Mouse (Mus musculus) adrenal gland, postnatal 25 days (tissue): ENCODE results near the gene AI987944. TPM values are rescaled to one million over a fixed set of nuclear protein-coding genes. Genes with fewer than 3 reads are reported as not detected.
A peak's percentile ranks its signal among the peaks of the same experiment; 100 is the strongest.

Experiments
- DNase-seq: peaks from one replicate; pipeline ENCODE4 v3.0.0; 2021; ENCODE audit warnings: mixed read lengths
- long read RNA-seq: library from polyadenylated mRNA; stranded (forward); transcript quantifications from one replicate; pipeline ENCODE4 v2.0.0, GENCODE M21; 2021
- total RNA-seq: library from RNA; stranded (reverse); gene quantifications from 2 replicates; pipeline ENCODE4 v1.2.3, GENCODE M21; 2021

AI987944 gene
- total RNA-seq: 14.5 and 16.8 TPM in 2 replicates
- long read RNA-seq, transcript AI987944-201 (4 exons, 2,671 nt): minor isoform, 8 of 23 reads
- long read RNA-seq, transcript AI987944-202 (5 exons, 2,071 nt): major isoform, 13 of 23 reads
- long read RNA-seq, partial matches to known transcripts: 0 of 23 reads
- long read RNA-seq, other reads (novel, unspliced or antisense): 2 of 23 reads

DNA sequence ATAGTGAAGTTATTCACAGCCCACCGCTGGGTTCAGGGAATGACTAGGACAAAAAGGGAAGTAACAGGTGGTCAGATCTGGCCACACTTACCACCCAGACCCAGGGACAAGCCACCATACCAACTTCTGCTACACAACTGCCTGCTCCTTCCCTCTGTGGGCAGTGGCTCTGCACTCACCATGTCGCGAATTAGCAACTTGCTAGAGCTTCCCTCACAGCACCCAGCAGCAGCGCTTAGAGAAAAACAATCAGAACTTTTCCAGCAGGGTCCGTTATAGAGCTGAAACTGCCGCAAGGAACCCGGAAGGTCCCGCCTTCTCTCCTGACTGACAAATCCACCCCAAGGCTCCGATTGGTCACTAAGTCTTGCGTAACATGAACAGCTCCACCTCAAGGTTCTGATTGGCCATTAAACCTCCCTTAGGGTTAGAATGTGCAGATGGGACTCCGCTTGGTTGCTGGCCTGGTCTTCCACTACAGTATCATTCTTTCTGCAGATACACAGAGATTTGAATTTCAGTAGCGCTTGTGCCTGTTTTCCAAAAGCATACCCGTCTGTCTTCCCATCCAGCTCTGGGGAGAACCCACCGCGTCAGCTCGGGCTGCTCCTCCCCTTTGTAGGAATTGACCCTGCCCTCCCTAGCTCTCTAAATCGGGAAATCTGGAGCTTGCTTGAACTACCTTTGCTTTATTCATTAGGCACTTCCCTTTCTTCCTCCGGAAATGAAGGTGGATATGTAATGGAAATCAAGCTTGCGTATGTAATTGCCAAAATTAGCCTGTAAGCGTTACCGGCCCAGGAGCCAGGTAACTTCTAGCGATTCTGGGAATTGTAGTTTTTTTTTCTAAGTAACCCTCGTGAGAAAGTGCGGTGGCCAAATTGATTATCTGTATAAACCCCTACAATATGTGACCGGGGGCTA is at the start of gene AI987944:
Gene AI987944, minus strand, starts transcription at position 332 of the 924 bp plus-strand sequence.
- peak; percentile 68 for DNase-seq

DNA sequence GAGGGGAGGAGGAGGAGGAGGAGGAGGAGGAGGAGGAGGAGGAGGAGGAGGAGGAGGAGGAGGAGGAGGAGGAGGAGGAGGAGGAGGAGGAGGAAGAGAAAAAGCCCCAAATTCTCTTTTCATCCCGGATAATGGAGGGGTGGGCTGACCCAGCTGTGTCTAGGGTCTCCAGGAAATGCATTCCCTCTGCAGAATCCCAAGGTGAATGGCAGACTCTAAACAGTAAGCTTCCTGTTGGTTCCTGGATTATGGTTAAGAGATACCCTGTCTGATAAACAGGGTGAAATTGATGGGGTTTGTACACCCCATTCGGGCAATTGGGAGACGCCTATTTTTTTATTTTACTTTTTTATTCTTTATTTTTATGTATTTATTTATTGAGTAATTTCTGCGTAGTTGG is 951 bp upstream of the AI987944 start:
- no peak for DNase-seq

Other genes with a start within 250 kb of the AI987944 start
- not detected in 2 replicates for gene Gm5592, start 239.5 kb downstream of the AI987944 start, total RNA-seq
- gene Vmn2r57, start 55.3 kb upstream of the AI987944 start, total RNA-seq: 0.19 and 0.39 TPM in 2 replicates
- 0.12 and 0.38 TPM in 2 replicates for gene Gm20449, start 106.0 kb upstream of the AI987944 start, total RNA-seq
- gene AW146154, start 106.5 kb upstream of the AI987944 start, total RNA-seq: 13.1 and 14.4 TPM in 2 replicates
- gene Gm6871, start 180.3 kb upstream of the AI987944 start, total RNA-seq: 0.73 TPM in 1 of 2 replicates, not detected in the other
- 16.4 and 19.0 TPM in 2 replicates for gene 2610021A01Rik, start 205.9 kb upstream of the AI987944 start, total RNA-seq
- 14.2 and 17.5 TPM in 2 replicates for gene Zfp788, start 239.8 kb upstream of the AI987944 start, total RNA-seq